Mouse (Mus musculus) heart, postnatal 36 days (tissue): ENCODE measurements around the gene Olfr1186. TPM values are rescaled to one million over a fixed set of nuclear protein-coding genes. Genes with fewer than 3 reads are reported as not detected.
"Not testable (repeated sequence)": the region's sequence is repeated elsewhere in the genome, so short reads cannot be mapped to it uniquely, and the experiment has no call there.

ENCODE experiments used
- DNase-seq, 2 experiments: peaks; one replicate each; pipeline ENCODE4 v3.0.0; 2021 to 2022
- intact Hi-C: fragments of 180-260 bp; cut with DNase I; formaldehyde crosslinking; loops from one replicate; pipeline ENCODE4 v1.15.1; 2025
- total RNA-seq, 2 experiments: library from RNA; stranded (reverse); gene quantifications; 2 replicates each; pipeline ENCODE4 v1.2.3; 2021

Gene Olfr1186
- total RNA-seq: not detected

- DNase-seq: no peak
- intact Hi-C loops: no loop called here
These were observed at the start of gene Olfr1186 for GRCm38 (mm10) chr2:88518251-88518650. Gene Olfr1186 (plus strand): TSS chr2:88518551.

GRCm38 (mm10) chr2:88483298-88483697, 35.1 kb upstream of the Olfr1186 start, which contains the start of gene Olfr1184:
Gene Olfr1184 (plus strand): TSS chr2:88483598.
- no peak for DNase-seq
- intact Hi-C loops: no loop called here

DNA sequence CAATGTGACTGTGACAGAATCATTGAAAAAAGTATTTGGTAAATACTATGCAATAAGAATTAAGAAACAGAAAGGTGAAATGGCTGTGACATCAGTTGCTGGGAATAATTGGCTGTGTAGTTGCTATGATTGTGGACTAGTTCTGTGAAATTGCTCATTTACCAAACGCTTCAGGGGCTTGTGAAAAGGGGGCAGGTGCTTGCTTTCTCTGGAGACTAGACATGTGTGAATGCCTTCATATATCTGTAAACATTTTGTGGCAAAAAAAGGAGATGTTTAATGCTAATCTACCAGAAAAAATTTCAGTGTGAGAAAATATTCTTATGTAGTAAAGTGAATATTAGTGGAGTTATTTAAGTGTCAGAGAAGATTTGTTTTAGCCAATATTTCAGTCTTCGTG, 25.3 kb upstream of the Olfr1186 start, which contains the start of gene Olfr1185-ps1:
Gene Olfr1185-ps1, plus strand, starts transcription at position 301 of the 400 bp plus-strand sequence.
- intact Hi-C loops: no loop called here
- no peak for DNase-seq

DNA sequence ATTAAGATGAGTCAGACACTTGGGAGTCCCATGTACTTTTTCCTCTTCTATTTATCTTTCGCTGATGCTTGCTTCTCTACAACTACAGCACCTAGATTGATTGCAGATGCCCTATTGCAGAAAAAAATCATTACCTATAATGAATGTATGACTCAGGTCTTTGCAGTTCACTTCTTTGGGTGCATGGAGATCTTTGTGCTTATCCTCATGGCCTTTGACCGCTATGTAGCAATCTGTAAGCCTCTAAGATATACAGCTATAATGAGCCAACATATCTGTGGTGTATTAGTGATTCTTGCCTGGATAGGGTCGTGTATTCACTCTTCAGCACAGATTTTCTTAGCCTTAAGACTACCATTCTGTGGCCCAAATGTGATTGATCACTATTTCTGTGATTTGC, 7.4 kb downstream of the Olfr1186 start:
- no peak for DNase-seq
- intact Hi-C loops: no loop called here

GRCm38 (mm10) chr2:88556635-88557034, 38.3 kb downstream of the Olfr1186 start, which contains the start of gene Olfr1188:
Gene Olfr1188 (plus strand): TSS chr2:88556935.
- no peak for DNase-seq
- intact Hi-C loops: no loop called here

- DNase-seq, intact Hi-C loops: not testable (repeated sequence)
These were observed 54.3 kb downstream of the Olfr1186 start for GRCm38 (mm10) chr2:88572696-88573095.

Other genes with a start within 250 kb of the Olfr1186 start
- under 1 TPM in 1 of 2 experiments, not detected in 1; 0.05 TPM for gene Olfr1173, start 238.7 kb upstream of the Olfr1186 start, total RNA-seq
- gene Olfr1174-ps, start 203.4 kb upstream of the Olfr1186 start, total RNA-seq: not detected
- not detected for gene Olfr1175-ps, start 191.3 kb upstream of the Olfr1186 start, total RNA-seq
- gene Olfr1176, start 181.8 kb upstream of the Olfr1186 start, total RNA-seq: not detected
- not detected for gene Olfr1177-ps, start 172.1 kb upstream of the Olfr1186 start, total RNA-seq
- not detected for gene Olfr1178, start 131.5 kb upstream of the Olfr1186 start, total RNA-seq
- gene Olfr1179, start 112.1 kb upstream of the Olfr1186 start, total RNA-seq: not detected
- not detected for gene Olfr1180, start 99.4 kb upstream of the Olfr1186 start, total RNA-seq
- not detected for gene Olfr1181, start 92.4 kb upstream of the Olfr1186 start, total RNA-seq
- not detected for gene Gm13757, start 69.4 kb upstream of the Olfr1186 start, total RNA-seq
- gene Olfr1183, start 63.7 kb upstream of the Olfr1186 start, total RNA-seq: not detected
- gene Olfr1184, start 35.0 kb upstream of the Olfr1186 start, total RNA-seq: not detected
- gene Olfr1185-ps1, start 25.2 kb upstream of the Olfr1186 start, total RNA-seq: not detected
- not detected for gene Olfr1188, start 38.4 kb downstream of the Olfr1186 start, total RNA-seq
- gene Olfr1189, start 67.9 kb downstream of the Olfr1186 start, total RNA-seq: not detected
- not detected for gene Olfr1191-ps1, start 122.0 kb downstream of the Olfr1186 start, total RNA-seq
- not detected for gene Olfr1192-ps1, start 130.0 kb downstream of the Olfr1186 start, total RNA-seq
- not detected for gene Olfr1193, start 157.1 kb downstream of the Olfr1186 start, total RNA-seq
- not detected for gene Olfr1195, start 170.6 kb downstream of the Olfr1186 start, total RNA-seq
- gene Olfr1196, start 186.0 kb downstream of the Olfr1186 start, total RNA-seq: not detected
- not detected for gene Olfr1197, start 213.8 kb downstream of the Olfr1186 start, total RNA-seq
- gene Olfr1198, start 232.8 kb downstream of the Olfr1186 start, total RNA-seq: not detected
- gene Olfr1199, start 241.9 kb downstream of the Olfr1186 start, total RNA-seq: not detected